Mouse (Mus musculus): ENCODE results near the gene Fgf7.

Gene Fgf7

GRCm38 (mm10) chr2:126034379-126035005 is at the start of gene Fgf7:
Gene Fgf7, plus strand, starts transcription at chr2:126034658.
- in situ Hi-C loops (cut with MboI; ENCODE audit: low sequenced_read_pairs) = no loop called here

- in situ Hi-C loops (cut with MboI; ENCODE audit: low sequenced_read_pairs) = no loop called here
Observed at GRCm38 (mm10) chr2:126002291-126002690, 32.2 kb upstream of the Fgf7 start.

- in situ Hi-C loops (cut with MboI; ENCODE audit: low sequenced_read_pairs) = no loop called here
Observed at GRCm38 (mm10) chr2:126006088-126006487, 28.4 kb upstream of the Fgf7 start.

GRCm38 (mm10) chr2:126006742-126007141 is 27.7 kb upstream of the Fgf7 start:
- in situ Hi-C loops (cut with MboI; ENCODE audit: low sequenced_read_pairs) = no loop called here

GRCm38 (mm10) chr2:126014989-126015710 is 19.3 kb upstream of the Fgf7 start:
- in situ Hi-C loops (cut with MboI; ENCODE audit: low sequenced_read_pairs) = no loop called here

- in situ Hi-C loops (cut with MboI; ENCODE audit: low sequenced_read_pairs) = no loop called here
Observed at GRCm38 (mm10) chr2:126015763-126016473, 18.5 kb upstream of the Fgf7 start.

- in situ Hi-C loops (cut with MboI; ENCODE audit: low sequenced_read_pairs) = no loop called here
Observed at GRCm38 (mm10) chr2:126031186-126031900, 3.1 kb upstream of the Fgf7 start.

GRCm38 (mm10) chr2:126033114-126033972 is 1.1 kb upstream of the Fgf7 start:
- in situ Hi-C loops (cut with MboI; ENCODE audit: low sequenced_read_pairs) = no loop called here

- in situ Hi-C loops (cut with MboI; ENCODE audit: low sequenced_read_pairs) = no loop called here
Observed at GRCm38 (mm10) chr2:126035013-126035770, 734 bp downstream of the Fgf7 start.

- in situ Hi-C loops (cut with MboI; ENCODE audit: low sequenced_read_pairs) = no loop called here
Observed at GRCm38 (mm10) chr2:126036121-126036520, 1.7 kb downstream of the Fgf7 start.

GRCm38 (mm10) chr2:126038221-126039000 is 4.0 kb downstream of the Fgf7 start:
- in situ Hi-C loops (cut with MboI; ENCODE audit: low sequenced_read_pairs) = no loop called here

- in situ Hi-C loops (cut with MboI; ENCODE audit: low sequenced_read_pairs) = no loop called here
Observed at GRCm38 (mm10) chr2:126039414-126039891, 5.0 kb downstream of the Fgf7 start.

- in situ Hi-C loops (cut with MboI; ENCODE audit: low sequenced_read_pairs) = no loop called here
Observed at GRCm38 (mm10) chr2:126040651-126041050, 6.2 kb downstream of the Fgf7 start.

- in situ Hi-C loops (cut with MboI; ENCODE audit: low sequenced_read_pairs) = no loop called here
Observed at GRCm38 (mm10) chr2:126041237-126041636, 6.8 kb downstream of the Fgf7 start.

- in situ Hi-C loops (cut with MboI; ENCODE audit: low sequenced_read_pairs) = no loop called here
Observed at GRCm38 (mm10) chr2:126042674-126043073, 8.2 kb downstream of the Fgf7 start.

GRCm38 (mm10) chr2:126045621-126046020 is 11.2 kb downstream of the Fgf7 start:
- in situ Hi-C loops (cut with MboI; ENCODE audit: low sequenced_read_pairs) = no loop called here

- in situ Hi-C loops (cut with MboI; ENCODE audit: low sequenced_read_pairs) = no loop called here
Observed at GRCm38 (mm10) chr2:126052749-126053557, 18.5 kb downstream of the Fgf7 start.

GRCm38 (mm10) chr2:126053657-126054056 is 19.2 kb downstream of the Fgf7 start:
- in situ Hi-C loops (cut with MboI; ENCODE audit: low sequenced_read_pairs) = no loop called here
